Mouse (Mus musculus) heart, embryonic 16.5 days (tissue): ENCODE data around the gene Mfsd4a. TPM values are rescaled to one million over a fixed set of nuclear protein-coding genes. Genes with fewer than 3 reads are reported as not detected.

ENCODE experiments used
- ATAC-seq: fragments of 200-750 bp; cut with Nextera tagmentation; replicated peaks from 2 replicates; pipeline ENCODE4 v1.8.0; 2017; ENCODE audit warnings: moderate number of reproducible peaks; ENCODE audit not compliant: insufficient read depth, low FRiP score; ENCODE audit errors: extremely low read depth
- H3K27ac ChIP-seq: fragments of 300-500 bp; sonication (generic); 2 replicates; pipeline ENCODE4 v1.5.1; 2014; ENCODE audit warnings: mild to moderate bottlenecking, low read length, control low read depth, moderate library complexity
- H3K27me3 ChIP-seq: fragments of 300-500 bp; sonication (generic); 2 replicates; pipeline ENCODE4 v1.6.1; 2014; ENCODE audit warnings: low read length, mixed read lengths; ENCODE audit not compliant: control insufficient read depth, insufficient read depth
- H3K36me3 ChIP-seq: fragments of 300-500 bp; sonication (generic); 2 replicates; pipeline ENCODE4 v1.6.1; 2014; ENCODE audit not compliant: control insufficient read depth, insufficient read depth
- H3K4me1 ChIP-seq: fragments of 300-500 bp; sonication (generic); 2 replicates; pipeline ENCODE4 v1.6.1; 2014; ENCODE audit warnings: low read length, mixed read lengths; ENCODE audit not compliant: control insufficient read depth, insufficient read depth
- H3K4me2 ChIP-seq: fragments of 300-500 bp; sonication (generic); 2 replicates; pipeline ENCODE4 v1.6.1; 2014; ENCODE audit warnings: low read depth, mild to moderate bottlenecking, control low read depth, low read length
- H3K4me3 ChIP-seq: fragments of 300-500 bp; sonication (generic); 2 replicates; pipeline ENCODE4 v1.5.1; 2014; ENCODE audit warnings: mild to moderate bottlenecking, control low read depth, low read length
- H3K9ac ChIP-seq: fragments of 300-500 bp; sonication (generic); 2 replicates; pipeline ENCODE4 v1.6.1; 2014; ENCODE audit warnings: low read length, control low read depth
- H3K9me3 ChIP-seq: fragments of 300-500 bp; sonication (generic); replicated peaks from 2 replicates; pipeline ENCODE4 v1.6.1; 2016; ENCODE audit warnings: low read length; ENCODE audit not compliant: control insufficient read depth
- WGBS: fragments of 180-500 bp; shearing (Covaris S2); extraction: QIAGEN DNeasy Blood & Tissue Kit; methylation state at CpG from one replicate; pipeline ENCODE4 v1.1.7; 2014; 5-methylcytosine and 5-hydroxymethylcytosine counted together
- polyA plus RNA-seq: library from polyadenylated mRNA; unstranded; fragments of >200 nt; fragmentation: Nextera tagmentation; extraction: Ambion mirVana; gene quantifications from 2 replicates; pipeline ENCODE4 v1.2.1, GENCODE M21; 2015

Gene Mfsd4a
- polyA plus RNA-seq, 1 experiment from 2014 or later, result 8.5 TPM

GRCm38 (mm10) chr1:131990083-131990760 lies 77.6 kb downstream of the Mfsd4a start:
- H3K27me3 ChIP-seq, result no peaks in the 10 kb centered on the region
- no peaks in the 10 kb centered on the region for H3K36me3 ChIP-seq
- no peak overlapping the region for H3K4me3 ChIP-seq
- H3K9ac ChIP-seq, result no peak overlapping the region
- ATAC-seq, result no peak
- WGBS, result 77% methylated on average over 9 of the region's 9 CpGs
- no peak overlapping the region for H3K27ac ChIP-seq
- H3K4me2 ChIP-seq, result no peak overlapping the region
- no peaks in the 10 kb centered on the region for H3K9me3 ChIP-seq
- H3K4me1 ChIP-seq, result no peaks in the 10 kb centered on the region

DNA sequence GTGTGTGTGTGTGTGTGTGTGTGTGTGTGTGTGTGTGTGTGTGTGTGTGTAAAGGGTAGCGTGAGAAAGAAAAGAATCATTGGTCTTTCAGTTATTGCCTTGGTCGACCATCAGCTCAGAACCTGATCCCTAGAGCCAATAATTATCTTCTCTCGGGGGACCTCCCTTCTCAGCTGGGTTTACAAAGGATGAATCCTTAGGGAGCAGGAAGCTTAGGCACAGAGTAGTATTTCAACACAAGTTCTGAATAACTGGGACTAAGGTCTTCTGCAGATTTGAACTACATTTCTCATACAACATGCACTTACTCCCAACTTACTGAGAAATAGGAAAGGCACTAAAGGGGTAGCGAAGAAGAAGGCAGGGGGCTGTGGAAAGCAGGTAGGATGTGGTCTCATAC lies 78.4 kb downstream of the Mfsd4a start:
- Histone ChIP-seq H3K9ac (no peak overlapping the region), H3K27me3 (no peaks in the 10 kb centered on the region), H3K4me1 (no peaks in the 10 kb centered on the region), H3K4me3 (no peak overlapping the region), H3K36me3 (no peaks in the 10 kb centered on the region), H3K9me3 (no peaks in the 10 kb centered on the region), H3K27ac (no peak overlapping the region), H3K4me2 (no peak overlapping the region)
- WGBS, result 71% methylated on average over 4 of the region's 4 CpGs
- ATAC-seq, result no peak

DNA sequence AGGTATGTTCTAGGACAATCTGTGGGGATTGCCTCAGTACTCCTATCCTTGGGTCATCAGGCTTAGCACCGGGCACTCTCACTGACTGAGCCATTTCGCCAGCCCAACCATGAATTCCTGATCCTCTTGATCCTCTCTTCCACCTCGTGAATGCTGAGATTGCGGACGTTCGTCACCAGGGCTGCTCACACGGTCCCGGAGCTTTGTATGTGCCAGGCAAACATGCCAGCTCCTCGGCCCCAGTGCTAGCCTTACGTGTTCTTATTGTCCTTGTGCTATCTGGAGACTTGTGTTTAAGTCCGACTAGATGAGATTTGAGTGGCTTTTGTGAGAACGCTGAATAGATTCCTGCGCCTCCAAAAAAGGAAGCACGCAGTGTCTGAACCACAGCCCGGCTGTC lies 80.4 kb downstream of the Mfsd4a start:
- Histone ChIP-seq H3K4me2 (peak overlapping the region; percentile 24), H3K4me1 (no peaks in the 10 kb centered on the region), H3K27me3 (no peaks in the 10 kb centered on the region), H3K36me3 (no peaks in the 10 kb centered on the region), H3K27ac (no peak overlapping the region), H3K4me3 (no peak overlapping the region), H3K9ac (no peak overlapping the region; the same call in 1 of the 2 replicates), H3K9me3 (no peaks in the 10 kb centered on the region)
- 55% methylated on average over 15 of the region's 15 CpGs for whole genome bisulfite sequencing
- no peak for ATAC-seq

- no peaks in the 10 kb centered on the region for H3K27me3 ChIP-seq
- ATAC-seq, result no peak
- WGBS, result 68% methylated on average over 2 of the region's 2 CpGs
- H3K9ac ChIP-seq, result no peak overlapping the region
- no peaks in the 10 kb centered on the region for H3K4me1 ChIP-seq
- no peaks in the 10 kb centered on the region for H3K36me3 ChIP-seq
- no peak overlapping the region for H3K27ac ChIP-seq
- no peaks in the 10 kb centered on the region for H3K9me3 ChIP-seq
- H3K4me3 ChIP-seq, result no peak overlapping the region
- no peak overlapping the region for H3K4me2 ChIP-seq
Measured at GRCm38 (mm10) chr1:131983806-131984205, 84.1 kb downstream of the Mfsd4a start.

DNA sequence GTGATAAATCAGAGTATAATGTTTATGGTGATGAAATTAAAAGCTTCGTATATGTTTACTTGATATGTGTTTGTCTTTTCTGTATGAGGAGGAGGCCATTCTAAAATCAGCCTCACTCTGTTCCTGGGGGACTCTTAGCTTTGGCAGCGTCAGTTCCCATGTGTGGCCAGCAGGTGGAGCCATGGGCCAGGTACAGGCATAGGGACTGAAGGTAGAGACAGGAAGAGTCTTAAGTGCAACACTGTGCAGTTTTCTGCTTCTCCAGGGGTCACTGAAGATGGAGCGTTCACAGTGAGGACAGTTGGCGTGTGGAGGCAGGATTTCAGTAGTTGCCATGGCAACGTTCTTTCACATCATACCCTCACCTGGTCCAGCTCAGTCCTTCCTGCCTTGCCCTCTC lies 85.0 kb downstream of the Mfsd4a start:
- 5% methylated on average over 5 of the region's 5 CpGs for WGBS
- Histone ChIP-seq H3K4me1 (no peaks in the 10 kb centered on the region), H3K4me2 (no peak overlapping the region), H3K36me3 (no peaks in the 10 kb centered on the region), H3K9me3 (no peaks in the 10 kb centered on the region), H3K9ac (no peak overlapping the region), H3K27ac (no peak overlapping the region), H3K27me3 (no peaks in the 10 kb centered on the region), H3K4me3 (no peak overlapping the region)
- ATAC-seq, result no peak

DNA sequence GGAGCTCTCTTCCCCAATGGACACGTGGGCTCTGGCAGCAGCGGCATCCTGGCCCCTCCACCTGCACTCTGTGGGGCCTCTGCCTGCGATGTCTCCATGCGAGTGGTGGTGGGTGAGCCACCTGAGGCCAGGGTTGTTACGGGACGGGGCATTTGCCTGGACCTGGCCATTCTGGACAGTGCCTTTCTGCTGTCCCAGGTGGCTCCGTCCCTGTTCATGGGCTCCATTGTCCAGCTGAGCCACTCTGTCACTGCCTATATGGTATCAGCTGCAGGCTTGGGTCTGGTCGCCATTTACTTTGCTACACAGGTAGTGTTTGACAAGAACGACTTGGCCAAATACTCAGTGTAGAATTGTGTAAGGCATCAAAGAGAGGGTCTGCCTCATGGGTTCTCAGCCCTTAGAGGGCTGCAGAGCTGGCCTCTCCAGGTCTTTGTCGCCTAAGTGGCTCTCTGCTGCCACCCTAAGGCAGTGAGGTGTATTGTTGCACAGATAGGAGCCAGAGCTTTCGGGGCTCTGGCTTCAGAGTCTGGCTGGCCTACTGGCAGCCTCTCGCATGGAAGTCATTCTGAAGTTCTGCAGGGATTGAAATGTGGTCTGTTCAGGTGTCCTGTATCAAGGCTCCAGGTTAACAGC lies 86.4 kb downstream of the Mfsd4a start:
- Histone ChIP-seq H3K27me3 (no peaks in the 10 kb centered on the region), H3K4me1 (no peaks in the 10 kb centered on the region), H3K4me3 (no peak overlapping the region), H3K4me2 (no peak overlapping the region), H3K9ac (no peak overlapping the region), H3K9me3 (no peaks in the 10 kb centered on the region), H3K27ac (no peak overlapping the region), H3K36me3 (no peaks in the 10 kb centered on the region)
- peak; percentile 49; the same call in 1 of the 2 replicates for ATAC-seq
- 53% methylated on average over 12 of the region's 12 CpGs for WGBS

GRCm38 (mm10) chr1:131980471-131980870 lies 87.4 kb downstream of the Mfsd4a start:
- H3K27ac ChIP-seq, result no peak overlapping the region
- no peaks in the 10 kb centered on the region for H3K27me3 ChIP-seq
- H3K4me2 ChIP-seq, result no peak overlapping the region
- WGBS, result 49% methylated on average over 2 of the region's 2 CpGs
- no peak overlapping the region for H3K4me3 ChIP-seq
- no peak overlapping the region for H3K9ac ChIP-seq
- H3K9me3 ChIP-seq, result no peaks in the 10 kb centered on the region
- H3K4me1 ChIP-seq, result no peaks in the 10 kb centered on the region
- ATAC-seq, result no peak
- no peaks in the 10 kb centered on the region for H3K36me3 ChIP-seq

DNA sequence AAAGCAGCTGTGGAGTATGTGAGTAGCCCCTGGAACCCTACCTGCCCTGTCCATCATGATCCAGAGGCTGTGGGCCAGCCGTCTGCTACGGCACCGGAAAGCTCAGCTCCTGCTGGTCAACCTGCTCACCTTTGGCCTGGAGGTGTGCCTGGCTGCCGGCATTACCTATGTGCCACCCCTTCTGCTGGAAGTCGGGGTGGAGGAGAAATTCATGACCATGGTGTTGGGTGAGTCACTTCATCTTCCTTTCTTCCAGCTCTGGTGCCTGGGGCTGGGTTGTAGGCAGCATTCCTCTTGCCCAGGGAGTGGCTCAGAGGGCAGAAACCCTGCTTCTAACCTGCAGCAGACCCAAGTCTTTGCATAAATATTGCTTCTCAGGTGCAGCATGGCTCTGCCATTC lies 91.0 kb downstream of the Mfsd4a start:
- no peak overlapping the region for H3K4me2 ChIP-seq
- H3K4me3 ChIP-seq, result no peak overlapping the region
- no peak for ATAC-seq
- no peak overlapping the region for H3K27ac ChIP-seq
- no peaks in the 10 kb centered on the region for H3K9me3 ChIP-seq
- H3K27me3 ChIP-seq, result peaks cover 10% of the 10 kb centered on the region
- H3K4me1 ChIP-seq, result peaks cover 5% of the 10 kb centered on the region; the same call in 1 of the 2 replicates
- no peak overlapping the region for H3K9ac ChIP-seq
- 77% methylated on average over 5 of the region's 5 CpGs for WGBS
- no peaks in the 10 kb centered on the region for H3K36me3 ChIP-seq

DNA sequence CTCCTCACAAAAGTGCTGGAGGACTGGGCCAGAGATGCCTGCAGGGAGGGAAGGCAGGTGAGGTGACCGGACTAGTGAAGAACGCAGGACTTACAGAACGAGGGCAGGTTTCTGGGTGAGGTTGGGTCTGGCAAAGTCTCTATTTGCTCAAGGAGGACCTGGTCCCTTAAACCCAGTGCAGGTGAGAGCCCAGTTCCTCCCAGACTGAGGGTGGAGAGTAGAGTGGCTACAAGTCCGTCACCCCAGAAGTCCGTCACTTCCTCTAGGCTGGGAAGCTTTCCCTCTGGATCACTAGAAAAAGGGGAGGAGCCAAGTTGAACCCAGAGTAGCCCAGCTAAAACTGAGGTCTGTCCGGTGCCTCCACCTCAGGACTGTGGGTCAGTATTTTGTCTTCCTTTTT lies 93.9 kb downstream of the Mfsd4a start:
- H3K36me3 ChIP-seq, result no peaks in the 10 kb centered on the region
- no peak for ATAC-seq
- H3K27me3 ChIP-seq, result peaks cover 12% of the 10 kb centered on the region
- no peak overlapping the region for H3K27ac ChIP-seq
- H3K4me1 ChIP-seq, result peaks cover 15% of the 10 kb centered on the region
- no peak overlapping the region for H3K9ac ChIP-seq
- no peaks in the 10 kb centered on the region for H3K9me3 ChIP-seq
- no peak overlapping the region for H3K4me2 ChIP-seq
- WGBS, result 80% methylated on average over 6 of the region's 6 CpGs
- no peak overlapping the region for H3K4me3 ChIP-seq
